Mouse (Mus musculus) embryonic facial prominence, embryonic 11.5 days (tissue): ENCODE results near the gene Boll. TPM values are rescaled to one million over a fixed set of nuclear protein-coding genes. Genes with fewer than 3 reads are reported as not detected.

Experiments
- ATAC-seq: fragments of 200-750 bp; cut with Nextera tagmentation; replicated peaks from 2 replicates; pipeline ENCODE4 v1.8.0; 2017; ENCODE audit warnings: low read depth; ENCODE audit not compliant: insufficient number of reproducible peaks, low FRiP score, low TSS enrichment
- DNase-seq: peaks from one replicate; pipeline ENCODE4 v3.0.0-alpha.2; 2015; ENCODE audit warnings: low spot score
- H3K27ac ChIP-seq: fragments of 300-500 bp; sonication (generic); replicated peaks from 2 replicates; pipeline ENCODE4 v1.5.1; 2014; ENCODE audit warnings: mild to moderate bottlenecking, low read depth, low read length, control low read depth
- H3K27me3 ChIP-seq: fragments of 300-500 bp; sonication (generic); 2 replicates; pipeline ENCODE4 v1.6.1; 2014; ENCODE audit warnings: mild to moderate bottlenecking, low read length, moderate library complexity, mixed read lengths; ENCODE audit not compliant: control insufficient read depth, insufficient read depth
- H3K36me3 ChIP-seq: fragments of 300-500 bp; sonication (generic); replicated peaks from 2 replicates; pipeline ENCODE4 v1.6.1; 2014; ENCODE audit warnings: low read depth, mild to moderate bottlenecking, low read length, moderate library complexity, mixed read lengths; ENCODE audit not compliant: control insufficient read depth, insufficient read depth
- H3K4me1 ChIP-seq: fragments of 300-500 bp; sonication (generic); 2 replicates; pipeline ENCODE4 v1.6.1; 2014; ENCODE audit warnings: low read length, mixed read lengths; ENCODE audit not compliant: control insufficient read depth, insufficient read depth
- H3K4me2 ChIP-seq: fragments of 300-500 bp; sonication (generic); 2 replicates; pipeline ENCODE4 v1.6.1; 2014; ENCODE audit warnings: low read depth, mild to moderate bottlenecking, control low read depth, low read length, moderate library complexity
- H3K4me3 ChIP-seq: fragments of 300-500 bp; sonication (generic); 2 replicates; pipeline ENCODE4 v1.5.1; 2014; ENCODE audit warnings: low read depth, low read length, control low read depth
- H3K9ac ChIP-seq: fragments of 300-500 bp; sonication (generic); replicated peaks from 2 replicates; pipeline ENCODE4 v1.6.1; 2014; ENCODE audit warnings: mild to moderate bottlenecking, control low read depth, low read length
- H3K9me3 ChIP-seq: fragments of 300-500 bp; sonication (generic); replicated peaks from 2 replicates; pipeline ENCODE4 v1.6.1; 2016; ENCODE audit warnings: mild to moderate bottlenecking, low read length, inconsistent platforms, mixed read lengths; ENCODE audit not compliant: control insufficient read depth
- WGBS: fragments of 180-500 bp; shearing (Covaris S2); extraction: QIAGEN DNeasy Blood & Tissue Kit; methylation state at CpG from one replicate; pipeline ENCODE4 v1.1.7; 2014; 5-methylcytosine and 5-hydroxymethylcytosine counted together
- polyA plus RNA-seq: library from polyadenylated mRNA; unstranded; fragments of >200 nt; fragmentation: Nextera tagmentation; extraction: Ambion mirVana; gene quantifications from 2 replicates; pipeline ENCODE4 v1.2.1, GENCODE M21; 2014

Gene Boll
- polyA plus RNA-seq, 1 experiment from 2014 or later: 0.21 TPM

GRCm38 (mm10) chr1:55225398-55225797 is 137.9 kb downstream of the Boll start:
- H3K27me3 ChIP-seq: no peaks in the 10 kb centered on the region
- H3K4me2 ChIP-seq: peak overlapping the region; percentile 49
- DNase-seq (peak; percentile 45), ATAC-seq (no peak)
- no peaks in the 10 kb centered on the region for H3K36me3 ChIP-seq
- peak overlapping the region; percentile 42 for H3K4me3 ChIP-seq
- H3K27ac ChIP-seq: no peak overlapping the region
- H3K9me3 ChIP-seq: no peaks in the 10 kb centered on the region
- 9% methylated on average over 3 of the region's 3 CpGs for WGBS
- peak overlapping the region; percentile 56 for H3K9ac ChIP-seq
- 0 out of 2 replicates have a peak, but pooled peaks cover 2% of the 10 kb centered on the region for H3K4me1 ChIP-seq

DNA sequence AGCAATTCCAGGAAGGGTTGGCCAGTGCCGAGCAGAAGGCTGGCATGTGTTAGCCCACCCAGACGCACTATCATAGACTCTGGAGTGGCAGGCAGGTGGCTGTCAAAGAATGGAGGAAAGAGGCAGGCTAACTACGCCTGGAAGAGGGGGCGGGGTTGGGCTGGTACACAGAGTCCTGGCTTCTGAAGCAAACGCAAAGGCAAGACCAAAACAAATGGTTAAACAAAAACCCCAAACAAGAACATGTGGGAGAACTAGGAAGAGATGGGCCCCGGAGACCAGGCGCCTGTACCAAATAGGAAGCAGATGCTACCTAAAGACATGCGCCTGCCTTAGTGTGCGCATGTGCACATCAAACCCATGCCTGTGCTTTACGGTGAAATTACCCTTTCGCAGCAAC is 139.2 kb downstream of the Boll start:
- no peaks in the 10 kb centered on the region for H3K36me3 ChIP-seq
- no peaks in the 10 kb centered on the region for H3K9me3 ChIP-seq
- ATAC-seq (peak; percentile 59), DNase-seq (peak; percentile 82)
- H3K4me2 ChIP-seq: peak overlapping the region; percentile 36; the same call in 1 of the 2 replicates
- peak overlapping the region; percentile 14 for H3K4me3 ChIP-seq
- 0 out of 2 replicates have a peak, but pooled peaks cover 2% of the 10 kb centered on the region for H3K4me1 ChIP-seq
- no peak overlapping the region for H3K27ac ChIP-seq
- WGBS: 24% methylated on average over 11 of the region's 11 CpGs
- no peak overlapping the region for H3K9ac ChIP-seq
- no peaks in the 10 kb centered on the region for H3K27me3 ChIP-seq

DNA sequence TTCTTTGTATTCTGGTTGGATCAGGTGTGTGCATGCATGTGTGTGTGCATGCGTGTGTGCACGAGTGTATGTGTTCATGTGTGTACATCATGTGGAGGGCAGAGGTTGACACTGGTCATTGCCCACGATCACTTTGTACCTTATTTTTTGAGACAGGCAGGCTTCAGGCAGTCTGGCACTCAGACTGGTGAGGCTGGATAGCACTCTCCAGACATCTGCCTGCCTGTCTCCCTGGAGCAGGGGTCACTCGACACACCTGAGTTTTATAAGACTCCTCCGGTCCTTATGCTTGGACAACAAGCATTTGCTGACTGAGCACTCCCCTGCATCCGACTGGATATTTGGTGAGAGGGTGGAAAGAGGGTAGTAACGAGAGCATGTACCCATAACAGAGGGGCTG is 140.2 kb downstream of the Boll start:
- Histone ChIP-seq H3K4me2 (no peak overlapping the region), H3K36me3 (no peaks in the 10 kb centered on the region), H3K4me1 (0 out of 2 replicates have a peak, but pooled peaks cover 2% of the 10 kb centered on the region), H3K9me3 (no peaks in the 10 kb centered on the region), H3K27ac (no peak overlapping the region), H3K27me3 (no peaks in the 10 kb centered on the region), H3K9ac (no peak overlapping the region), H3K4me3 (no peak overlapping the region)
- no peak for DNase-seq
- ATAC-seq: no peak
- 81% methylated on average over 7 of the region's 7 CpGs for WGBS

GRCm38 (mm10) chr1:55221352-55221751 is 141.9 kb downstream of the Boll start:
- Histone ChIP-seq H3K36me3 (no peaks in the 10 kb centered on the region), H3K4me3 (no peak overlapping the region), H3K27ac (no peak overlapping the region), H3K4me2 (no peak overlapping the region), H3K27me3 (no peaks in the 10 kb centered on the region), H3K4me1 (0 out of 2 replicates have a peak, but pooled peaks cover 2% of the 10 kb centered on the region), H3K9me3 (no peaks in the 10 kb centered on the region), H3K9ac (no peak overlapping the region)
- 80% methylated on average over 4 of the region's 4 CpGs for WGBS
- ATAC-seq: no peak
- DNase-seq: no peak

DNA sequence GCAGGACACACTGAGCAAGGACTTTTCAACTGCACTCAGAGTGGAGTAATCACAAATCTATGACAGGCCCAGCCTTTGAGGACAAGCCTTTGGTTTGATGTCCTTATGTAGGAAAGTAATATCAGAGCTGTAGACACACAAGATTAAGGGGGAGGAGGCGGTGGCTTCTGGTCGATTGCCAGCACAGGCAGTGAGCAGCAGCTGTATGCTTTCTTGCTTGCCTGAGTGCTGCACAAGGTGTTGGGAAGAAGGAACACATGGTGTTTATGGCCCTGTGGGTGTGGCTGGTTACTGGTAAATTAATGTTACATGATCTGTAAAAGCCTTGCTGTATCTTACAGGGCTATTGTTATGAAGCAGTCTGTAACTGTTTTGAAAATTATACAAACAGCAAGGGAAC is 146.1 kb downstream of the Boll start:
- Histone ChIP-seq H3K4me1 (no peaks in the 10 kb centered on the region), H3K4me3 (no peak overlapping the region), H3K27me3 (no peaks in the 10 kb centered on the region), H3K4me2 (no peak overlapping the region), H3K36me3 (no peaks in the 10 kb centered on the region), H3K9me3 (no peaks in the 10 kb centered on the region), H3K9ac (no peak overlapping the region), H3K27ac (no peak overlapping the region)
- no peak for ATAC-seq
- DNase-seq: no peak
- 91% methylated on average over 2 of the region's 2 CpGs for WGBS

- Histone ChIP-seq H3K9me3 (no peaks in the 10 kb centered on the region), H3K27ac (no peak overlapping the region), H3K4me2 (no peak overlapping the region), H3K9ac (no peak overlapping the region), H3K36me3 (no peaks in the 10 kb centered on the region), H3K4me1 (no peaks in the 10 kb centered on the region), H3K4me3 (no peak overlapping the region), H3K27me3 (no peaks in the 10 kb centered on the region)
- DNase-seq (no peak), ATAC-seq (no peak)
- WGBS: 58% methylated on average over 11 of the region's 11 CpGs
Measured at GRCm38 (mm10) chr1:55215185-55215813, 148.0 kb downstream of the Boll start.

GRCm38 (mm10) chr1:55213936-55214335 is 149.3 kb downstream of the Boll start:
- no peaks in the 10 kb centered on the region for H3K27me3 ChIP-seq
- no peaks in the 10 kb centered on the region for H3K9me3 ChIP-seq
- WGBS: 87% methylated on average over 6 of the region's 6 CpGs
- no peaks in the 10 kb centered on the region for H3K4me1 ChIP-seq
- no peak overlapping the region for H3K27ac ChIP-seq
- no peak overlapping the region for H3K4me3 ChIP-seq
- H3K36me3 ChIP-seq: no peaks in the 10 kb centered on the region
- DNase-seq (no peak), ATAC-seq (no peak)
- no peak overlapping the region for H3K9ac ChIP-seq
- H3K4me2 ChIP-seq: no peak overlapping the region

- DNase-seq (no peak), ATAC-seq (no peak)
- 76% methylated on average over 6 of the region's 6 CpGs for WGBS
Measured at GRCm38 (mm10) chr1:55213475-55213874, 149.8 kb downstream of the Boll start.

More at GRCm38 (mm10) chr1:55213475-55213874, 149.8 kb downstream of the Boll start:
- no peaks in the 10 kb centered on the region for H3K4me1 ChIP-seq
- no peaks in the 10 kb centered on the region for H3K27me3 ChIP-seq
- no peaks in the 10 kb centered on the region for H3K36me3 ChIP-seq
- H3K9ac ChIP-seq: no peak overlapping the region
- no peaks in the 10 kb centered on the region for H3K9me3 ChIP-seq
- H3K27ac ChIP-seq: no peak overlapping the region
- H3K4me2 ChIP-seq: no peak overlapping the region
- H3K4me3 ChIP-seq: no peak overlapping the region
